Mouse (Mus musculus): Measurements from ENCODE around the gene Bmp2. TPM values are rescaled to one million over a fixed set of nuclear protein-coding genes. Genes with fewer than 3 reads are reported as not detected.

Bmp2 gene
- polyA plus RNA-seq (2012; rRNA removed) = 1.3 and 1.5 TPM in 2 replicates

GRCm38 (mm10) chr2:133552031-133552841 is at the start of gene Bmp2:
Gene Bmp2, plus strand, starts transcription at chr2:133552159.
- Histone ChIP-seq H3K27ac (ENCODE audit: control insufficient read depth, insufficient read depth, low read length) (no peak within 1 kb of the TSS), H3K27me3 (ENCODE audit: control insufficient read depth, insufficient read depth, low read length) (peaks cover 5% of the 10 kb centered on the region), H3K4me1 (replicated peaks; ENCODE audit: control insufficient read depth, insufficient read depth, low read length) (no peaks in the 10 kb centered on the region; the same call in 1 of the 2 replicates), H3K36me3 (ENCODE audit: control insufficient read depth, insufficient read depth, low read length) (no peaks in the 10 kb centered on the region), H3K4me3 (ENCODE audit: control insufficient read depth, insufficient read depth, low read length) (no peak within 1 kb of the TSS; the same call in 1 of the 2 replicates)
- TF ChIP-seq CTCF (IDR thresholded peaks at IDR 0.05; ENCODE audit: borderline replicate concordance, control insufficient read depth, extremely low read depth, insufficient read depth, low read length, poor library complexity) (no peak), POLR2A (IDR thresholded peaks at IDR 0.05; ENCODE audit: control insufficient read depth, extremely low read depth, insufficient read depth, low read length, poor library complexity) (no peak)
- no peak for DNase-seq
- 2% methylated on average over 106 of the region's 110 CpGs for WGBS

- no peaks in the 10 kb centered on the region; the same call in 1 of the 2 replicates for H3K4me1 ChIP-seq (replicated peaks; ENCODE audit: control insufficient read depth, insufficient read depth, low read length)
- no peak overlapping the region for H3K27ac ChIP-seq (ENCODE audit: control insufficient read depth, insufficient read depth, low read length)
- TF ChIP-seq CTCF (IDR thresholded peaks at IDR 0.05; ENCODE audit: borderline replicate concordance, control insufficient read depth, extremely low read depth, insufficient read depth, low read length, poor library complexity) (no peak), POLR2A (IDR thresholded peaks at IDR 0.05; ENCODE audit: control insufficient read depth, extremely low read depth, insufficient read depth, low read length, poor library complexity) (no peak)
- DNase-seq = no peak
- no peak overlapping the region for H3K4me3 ChIP-seq (ENCODE audit: control insufficient read depth, insufficient read depth, low read length)
- no peaks in the 10 kb centered on the region for H3K36me3 ChIP-seq (ENCODE audit: control insufficient read depth, insufficient read depth, low read length)
- no peaks in the 10 kb centered on the region for H3K27me3 ChIP-seq (ENCODE audit: control insufficient read depth, insufficient read depth, low read length)
- 38% methylated on average over 2 of the region's 2 CpGs for WGBS
These were observed 46.3 kb upstream of the Bmp2 start for GRCm38 (mm10) chr2:133505678-133506077.

GRCm38 (mm10) chr2:133507045-133507444 is 44.9 kb upstream of the Bmp2 start:
- Histone ChIP-seq H3K27me3 (ENCODE audit: control insufficient read depth, insufficient read depth, low read length) (no peaks in the 10 kb centered on the region), H3K36me3 (ENCODE audit: control insufficient read depth, insufficient read depth, low read length) (no peaks in the 10 kb centered on the region), H3K27ac (ENCODE audit: control insufficient read depth, insufficient read depth, low read length) (no peak overlapping the region), H3K4me1 (replicated peaks; ENCODE audit: control insufficient read depth, insufficient read depth, low read length) (no peaks in the 10 kb centered on the region; the same call in 1 of the 2 replicates), H3K4me3 (ENCODE audit: control insufficient read depth, insufficient read depth, low read length) (no peak overlapping the region)
- 95% methylated on average over 4 of the region's 4 CpGs for WGBS
- TF ChIP-seq POLR2A (IDR thresholded peaks at IDR 0.05; ENCODE audit: control insufficient read depth, extremely low read depth, insufficient read depth, low read length, poor library complexity) (no peak), CTCF (IDR thresholded peaks at IDR 0.05; ENCODE audit: borderline replicate concordance, control insufficient read depth, extremely low read depth, insufficient read depth, low read length, poor library complexity) (no peak)
- DNase-seq = no peak

GRCm38 (mm10) chr2:133509141-133509540 is 42.8 kb upstream of the Bmp2 start:
- TF ChIP-seq POLR2A (IDR thresholded peaks at IDR 0.05; ENCODE audit: control insufficient read depth, extremely low read depth, insufficient read depth, low read length, poor library complexity) = no peak
- no peak for TF ChIP-seq CTCF (IDR thresholded peaks at IDR 0.05; ENCODE audit: borderline replicate concordance, control insufficient read depth, extremely low read depth, insufficient read depth, low read length, poor library complexity)
- Histone ChIP-seq H3K27me3 (ENCODE audit: control insufficient read depth, insufficient read depth, low read length) (no peaks in the 10 kb centered on the region), H3K36me3 (ENCODE audit: control insufficient read depth, insufficient read depth, low read length) (no peaks in the 10 kb centered on the region), H3K27ac (ENCODE audit: control insufficient read depth, insufficient read depth, low read length) (no peak overlapping the region), H3K4me3 (ENCODE audit: control insufficient read depth, insufficient read depth, low read length) (no peak overlapping the region), H3K4me1 (replicated peaks; ENCODE audit: control insufficient read depth, insufficient read depth, low read length) (no peaks in the 10 kb centered on the region)
- no peak for DNase-seq
- 97% methylated on average over 16 of the region's 16 CpGs for WGBS

GRCm38 (mm10) chr2:133511011-133511779 is 40.8 kb upstream of the Bmp2 start:
- H3K27ac ChIP-seq (ENCODE audit: control insufficient read depth, insufficient read depth, low read length) = no peak overlapping the region
- TF ChIP-seq CTCF (IDR thresholded peaks at IDR 0.05; ENCODE audit: borderline replicate concordance, control insufficient read depth, extremely low read depth, insufficient read depth, low read length, poor library complexity) = no peak
- TF ChIP-seq POLR2A (IDR thresholded peaks at IDR 0.05; ENCODE audit: control insufficient read depth, extremely low read depth, insufficient read depth, low read length, poor library complexity) = no peak
- no peak for DNase-seq
- H3K36me3 ChIP-seq (ENCODE audit: control insufficient read depth, insufficient read depth, low read length) = no peaks in the 10 kb centered on the region
- WGBS = 27% methylated on average over 9 of the region's 9 CpGs
- no peak overlapping the region for H3K4me3 ChIP-seq (ENCODE audit: control insufficient read depth, insufficient read depth, low read length)
- no peaks in the 10 kb centered on the region for H3K27me3 ChIP-seq (ENCODE audit: control insufficient read depth, insufficient read depth, low read length)
- H3K4me1 ChIP-seq (replicated peaks; ENCODE audit: control insufficient read depth, insufficient read depth, low read length) = no peaks in the 10 kb centered on the region

GRCm38 (mm10) chr2:133516331-133517046 is 35.5 kb upstream of the Bmp2 start:
- TF ChIP-seq POLR2A (IDR thresholded peaks at IDR 0.05; ENCODE audit: control insufficient read depth, extremely low read depth, insufficient read depth, low read length, poor library complexity) (no peak), CTCF (IDR thresholded peaks at IDR 0.05; ENCODE audit: borderline replicate concordance, control insufficient read depth, extremely low read depth, insufficient read depth, low read length, poor library complexity) (no peak)
- Histone ChIP-seq H3K36me3 (ENCODE audit: control insufficient read depth, insufficient read depth, low read length) (no peaks in the 10 kb centered on the region), H3K27ac (ENCODE audit: control insufficient read depth, insufficient read depth, low read length) (no peak overlapping the region), H3K4me1 (replicated peaks; ENCODE audit: control insufficient read depth, insufficient read depth, low read length) (no peaks in the 10 kb centered on the region), H3K27me3 (ENCODE audit: control insufficient read depth, insufficient read depth, low read length) (no peaks in the 10 kb centered on the region), H3K4me3 (ENCODE audit: control insufficient read depth, insufficient read depth, low read length) (no peak overlapping the region)
- no peak for DNase-seq
- WGBS = 91% methylated on average over 4 of the region's 4 CpGs
